Mouse (Mus musculus): Measurements from ENCODE around the gene Cpa2.

GRCm38 (mm10) chr6:30510291-30510690 lies 31.1 kb upstream of the Cpa2 start:
- no peak for TF ChIP-seq CTCF (IDR thresholded peaks at IDR 0.05; ENCODE audit: borderline replicate concordance, insufficient read depth, low read length)
- TF ChIP-seq POLR2A (IDR thresholded peaks at IDR 0.05; ENCODE audit: low read depth, low read length) = 0 out of 2 replicates have a peak, but pooled peaks have one; percentile 39
